Mouse (Mus musculus) embryonic facial prominence, embryonic 10.5 days (tissue): ENCODE data around the gene Syt5. TPM values are rescaled to one million over a fixed set of nuclear protein-coding genes. Genes with fewer than 3 reads are reported as not detected.

ENCODE experiments used
- DNase-seq: peaks from one replicate; pipeline ENCODE4 v3.0.0-alpha.2; 2017; ENCODE audit warnings: low spot score
- H3K27ac ChIP-seq: fragments of 300-500 bp; sonication (generic); replicated peaks from 2 replicates; pipeline ENCODE4 v1.5.1; 2016; ENCODE audit warnings: mild to moderate bottlenecking
- H3K27me3 ChIP-seq: fragments of 300-500 bp; sonication (generic); replicated peaks from 2 replicates; pipeline ENCODE4 v1.6.1; 2016; ENCODE audit warnings: low read depth, mild to moderate bottlenecking; ENCODE audit not compliant: poor library complexity, severe bottlenecking
- H3K36me3 ChIP-seq: fragments of 300-500 bp; sonication (generic); replicated peaks from 2 replicates; pipeline ENCODE4 v1.6.1; 2016; ENCODE audit warnings: mild to moderate bottlenecking, moderate library complexity
- H3K4me1 ChIP-seq: fragments of 300-500 bp; sonication (generic); 2 replicates; pipeline ENCODE4 v1.6.1; 2016
- H3K4me3 ChIP-seq: fragments of 300-500 bp; sonication (generic); 2 replicates; pipeline ENCODE4 v1.5.1; 2016; ENCODE audit warnings: mild to moderate bottlenecking, moderate library complexity
- H3K9me3 ChIP-seq: fragments of 300-500 bp; sonication (generic); 2 replicates; pipeline ENCODE4 v1.6.1; 2016; ENCODE audit warnings: mild to moderate bottlenecking
- WGBS: fragments of 180-500 bp; shearing (Covaris S2); methylation state at CpG from one replicate; pipeline ENCODE4 v1.1.7; 2016; 5-methylcytosine and 5-hydroxymethylcytosine counted together
- microRNA-seq: library from miRNA; unstranded; fragments of <30 nt; microRNA quantifications from one replicate; pipeline ENCODE4, GENCODE M21; 2017
- polyA plus RNA-seq: library from polyadenylated mRNA; unstranded; fragments of >200 nt; fragmentation: Nextera tagmentation; extraction: Ambion mirVana; gene quantifications from 2 replicates; pipeline ENCODE4 v1.2.1, GENCODE M21; 2016

Syt5 gene
- polyA plus RNA-seq, 1 experiment from 2014 or later = 5.6 TPM

DNA sequence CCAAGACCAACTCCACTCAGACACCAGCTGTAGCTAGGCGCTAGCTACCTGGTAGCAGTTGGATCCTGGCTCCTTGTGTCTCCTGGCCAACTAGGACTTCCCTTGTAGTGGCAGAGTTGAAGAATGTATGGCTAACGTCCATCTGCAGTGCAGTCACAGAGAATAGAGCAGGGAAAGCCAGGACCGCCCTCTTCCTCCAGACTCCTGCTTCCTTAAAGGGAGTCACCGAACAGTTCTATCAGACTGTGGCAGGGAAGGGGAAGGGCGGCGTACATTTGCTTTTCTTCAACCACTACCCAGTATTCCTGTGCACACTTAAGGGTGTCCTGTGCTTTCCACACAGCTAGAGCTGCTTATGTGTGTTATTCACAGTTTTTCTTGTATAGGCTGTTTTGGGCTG is 56.0 kb downstream of the Syt5 start:
- no peak for DNase-seq
- Histone ChIP-seq H3K27me3 (no peaks in the 10 kb centered on the region), H3K4me1 (no peaks in the 10 kb centered on the region), H3K36me3 (peaks cover 99% of the 10 kb centered on the region), H3K9me3 (no peaks in the 10 kb centered on the region), H3K27ac (no peak overlapping the region), H3K4me3 (no peak overlapping the region)
- 88% methylated on average over 6 of the region's 6 CpGs for WGBS

Small RNAs within 50 kb of the gene (microRNA-seq; reads per million reads assigned to microRNA genes)
- not detected for gene Gm23577

Other genes with a start within 250 kb of the Syt5 start
- gene Ncr1, start 209.8 kb downstream of the Syt5 start, polyA plus RNA-seq = not detected in 2 replicates
- 0.24 and 0.31 TPM in 2 replicates for gene Gp6, start 149.8 kb downstream of the Syt5 start, polyA plus RNA-seq
- gene Rdh13, start 101.9 kb downstream of the Syt5 start, polyA plus RNA-seq = 35.5 and 36.9 TPM in 2 replicates
- gene Eps8l1, start 86.9 kb downstream of the Syt5 start, polyA plus RNA-seq = 4.8 and 5.3 TPM in 2 replicates
- gene Ppp1r12c, start 45.9 kb downstream of the Syt5 start, polyA plus RNA-seq = 35.5 and 40.5 TPM in 2 replicates
- 8.3 and 10.4 TPM in 2 replicates for gene Tnnt1, start 31.2 kb downstream of the Syt5 start, polyA plus RNA-seq
- gene Tnni3, start 23.3 kb downstream of the Syt5 start, polyA plus RNA-seq = 2.7 and 3.6 TPM in 2 replicates
- 1.9 and 3.0 TPM in 2 replicates for gene Dnaaf3, start 15.1 kb downstream of the Syt5 start, polyA plus RNA-seq
- gene Ptprh, start 56.5 kb upstream of the Syt5 start, polyA plus RNA-seq = not detected in 2 replicates
- gene Tmem86b, start 83.9 kb upstream of the Syt5 start, polyA plus RNA-seq = 1.9 and 2.1 TPM in 2 replicates
- gene Ppp6r1, start 111.5 kb upstream of the Syt5 start, polyA plus RNA-seq = 9.3 and 11.0 TPM in 2 replicates
- gene Hspbp1, start 137.5 kb upstream of the Syt5 start, polyA plus RNA-seq = 131 and 136 TPM in 2 replicates
- gene Brsk1, start 143.1 kb upstream of the Syt5 start, polyA plus RNA-seq = 2.0 and 2.2 TPM in 2 replicates
- gene Tmem150b, start 177.7 kb upstream of the Syt5 start, polyA plus RNA-seq = 0.14 and 0.20 TPM in 2 replicates
- gene Kmt5c, start 192.6 kb upstream of the Syt5 start, polyA plus RNA-seq = 102 and 103 TPM in 2 replicates
- 42.5 and 46.0 TPM in 2 replicates for gene Cox6b2, start 205.6 kb upstream of the Syt5 start, polyA plus RNA-seq
- not detected in 2 replicates for gene Fam71e2, start 223.8 kb upstream of the Syt5 start, polyA plus RNA-seq
- 0.15 and 0.19 TPM in 2 replicates for gene Il11, start 235.3 kb upstream of the Syt5 start, polyA plus RNA-seq
- gene Tmem190, start 235.4 kb upstream of the Syt5 start, polyA plus RNA-seq = not detected in 2 replicates
- 4.1 and 4.2 TPM in 2 replicates for gene Tmem238, start 242.1 kb upstream of the Syt5 start, polyA plus RNA-seq
- 386 and 403 TPM in 2 replicates for gene Rpl28, start 245.3 kb upstream of the Syt5 start, polyA plus RNA-seq